Mouse (Mus musculus) intestine, embryonic 16.5 days (tissue): Measurements from ENCODE around the gene Gm9048. TPM values are rescaled to one million over a fixed set of nuclear protein-coding genes. Genes with fewer than 3 reads are reported as not detected.

Experiments
- polyA plus RNA-seq: library from polyadenylated mRNA; unstranded; fragments of >200 nt; fragmentation: Nextera tagmentation; extraction: Ambion mirVana; gene quantifications from 2 replicates; pipeline ENCODE4 v1.2.1, GENCODE M21; 2015

The Gm9048 gene
- polyA plus RNA-seq, 1 experiment from 2014 or later, result not detected

Other genes starting within 250 kb of the Gm9048 start
- gene Mdm1, start 206.9 kb downstream of the Gm9048 start, polyA plus RNA-seq, result 13.0 and 13.9 TPM in 2 replicates
- gene Il22, start 143.7 kb downstream of the Gm9048 start, polyA plus RNA-seq, result not detected in 2 replicates
- not detected in 2 replicates for gene Gm32717, start 107.9 kb downstream of the Gm9048 start, polyA plus RNA-seq
- gene Gm32802, start 90.0 kb downstream of the Gm9048 start, polyA plus RNA-seq, result not detected in 2 replicates
- gene Iltifb, start 53.6 kb downstream of the Gm9048 start, polyA plus RNA-seq, result not detected in 2 replicates
- not detected in 2 replicates for gene Gm9040, start 21.7 kb downstream of the Gm9048 start, polyA plus RNA-seq
- not detected in 2 replicates for gene Gm9044, start 16.3 kb downstream of the Gm9048 start, polyA plus RNA-seq
- gene Gm9045, start 10.8 kb downstream of the Gm9048 start, polyA plus RNA-seq, result 0.06 TPM in 1 of 2 replicates, not detected in the other
- gene Gm9046, start 5.4 kb downstream of the Gm9048 start, polyA plus RNA-seq, result not detected in 2 replicates
- gene Gm9049, start 5.4 kb upstream of the Gm9048 start, polyA plus RNA-seq, result 0.06 TPM in 1 of 2 replicates, not detected in the other
- gene Ifng, start 92.4 kb upstream of the Gm9048 start, polyA plus RNA-seq, result not detected in 2 replicates